Mouse (Mus musculus) hindbrain, embryonic 15.5 days (tissue): Measurements from ENCODE around the gene Pkig. TPM values are rescaled to one million over a fixed set of nuclear protein-coding genes. Genes with fewer than 3 reads are reported as not detected.
A peak's percentile ranks its signal among the peaks of the same experiment; 100 is the strongest.

Experiments used
- ATAC-seq: fragments of 200-750 bp; cut with Nextera tagmentation; 2 replicates; pipeline ENCODE4 v1.8.0; 2017; ENCODE audit warnings: low read depth, moderate number of reproducible peaks, moderate TSS enrichment; ENCODE audit not compliant: low FRiP score
- H3K27ac ChIP-seq: fragments of 300-500 bp; sonication (generic); replicated peaks from 2 replicates; pipeline ENCODE4 v1.5.1; 2015; ENCODE audit warnings: mild to moderate bottlenecking, inconsistent platforms
- H3K27me3 ChIP-seq: fragments of 300-500 bp; sonication (generic); 2 replicates; pipeline ENCODE4 v1.6.1; 2015; ENCODE audit warnings: control low read depth, inconsistent platforms
- H3K36me3 ChIP-seq: fragments of 300-500 bp; sonication (generic); 2 replicates; pipeline ENCODE4 v1.6.1; 2015; ENCODE audit warnings: control low read depth, inconsistent platforms
- H3K4me1 ChIP-seq: fragments of 300-500 bp; sonication (generic); replicated peaks from 2 replicates; pipeline ENCODE4 v1.6.1; 2015; ENCODE audit warnings: control low read depth, inconsistent platforms
- H3K4me2 ChIP-seq: fragments of 300-500 bp; sonication (generic); 2 replicates; pipeline ENCODE4 v1.6.1; 2015; ENCODE audit warnings: moderate library complexity, mild to moderate bottlenecking, inconsistent platforms
- H3K4me3 ChIP-seq: fragments of 300-500 bp; sonication (generic); 2 replicates; pipeline ENCODE4 v1.5.1; 2015; ENCODE audit warnings: mild to moderate bottlenecking, inconsistent platforms
- H3K9ac ChIP-seq: fragments of 300-500 bp; sonication (generic); 2 replicates; pipeline ENCODE4 v1.6.1; 2015; ENCODE audit warnings: inconsistent platforms
- H3K9me3 ChIP-seq: fragments of 300-500 bp; sonication (generic); 2 replicates; pipeline ENCODE4 v1.6.1; 2016; ENCODE audit warnings: control low read depth, inconsistent platforms
- WGBS: fragments of 180-500 bp; shearing (Covaris S2); methylation state at CpG from one replicate; pipeline ENCODE4 v1.1.7; 2015; 5-methylcytosine and 5-hydroxymethylcytosine counted together
- polyA plus RNA-seq: library from polyadenylated mRNA; unstranded; fragments of >200 nt; fragmentation: Nextera tagmentation; extraction: Ambion mirVana; gene quantifications from 2 replicates; pipeline ENCODE4 v1.2.1, GENCODE M21; 2015

The Pkig gene
- 109 and 115 TPM in 2 replicates for polyA plus RNA-seq

GRCm38 (mm10) chr2:163657975-163658886 is at the start of gene Pkig:
Gene Pkig (plus strand): TSS chr2:163658386.
- peak within 1 kb of the TSS; percentile 60 for H3K4me2 ChIP-seq
- under 1% methylated on average over 70 of the region's 71 CpGs for WGBS
- peak; percentile 91 for ATAC-seq
- H3K9ac ChIP-seq = peak within 1 kb of the TSS; percentile 65
- H3K9me3 ChIP-seq = no peaks in the 10 kb centered on the region
- no peaks in the 10 kb centered on the region for H3K36me3 ChIP-seq
- peaks cover 27% of the 10 kb centered on the region for H3K4me1 ChIP-seq
- H3K4me3 ChIP-seq = peak within 1 kb of the TSS; percentile 73
- H3K27me3 ChIP-seq = no peaks in the 10 kb centered on the region
- H3K27ac ChIP-seq = peak within 1 kb of the TSS; percentile 82

DNA sequence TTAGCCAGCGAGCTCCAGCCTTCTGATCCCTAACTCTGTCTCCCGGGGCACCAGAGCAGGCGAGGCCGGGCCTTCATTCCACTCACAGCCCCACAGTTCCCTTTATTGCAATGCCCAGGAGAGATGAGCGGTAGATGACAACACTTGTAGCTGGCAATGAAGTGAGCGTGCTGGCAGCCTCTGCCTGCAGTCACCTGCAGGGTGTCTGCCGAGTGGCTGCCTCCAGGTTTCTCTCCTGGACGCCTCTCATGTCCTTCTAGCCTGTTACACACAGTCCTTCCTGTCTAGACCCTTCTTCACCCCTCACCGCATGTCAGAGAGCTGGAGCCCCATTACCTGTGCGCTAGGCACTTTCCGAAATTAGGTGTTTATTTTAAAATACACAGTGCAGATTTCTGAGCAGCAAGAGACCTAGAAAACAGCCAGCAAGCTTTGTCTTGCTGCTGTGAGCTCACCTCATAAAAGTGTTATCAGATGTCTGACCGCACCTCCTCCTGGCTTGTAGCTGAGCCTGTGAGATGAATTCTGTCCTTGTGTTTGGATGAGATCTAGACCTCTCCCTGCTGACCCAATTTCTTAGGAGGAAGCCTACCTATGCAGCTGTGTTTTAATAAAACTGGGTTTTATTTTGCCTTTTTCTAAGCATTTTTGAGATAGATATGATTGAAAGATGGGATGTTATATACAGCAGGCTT is 48.8 kb upstream of the Pkig start:
- H3K4me2 ChIP-seq = no peak overlapping the region
- 88% methylated on average over 12 of the region's 12 CpGs for WGBS
- no peaks in the 10 kb centered on the region for H3K9me3 ChIP-seq
- H3K36me3 ChIP-seq = peaks cover 19% of the 10 kb centered on the region
- H3K4me1 ChIP-seq = 0 out of 2 replicates have a peak, but pooled peaks cover under 1% of the 10 kb centered on the region
- H3K9ac ChIP-seq = no peak overlapping the region
- ATAC-seq = no peak
- H3K27me3 ChIP-seq = no peaks in the 10 kb centered on the region
- no peak overlapping the region for H3K4me3 ChIP-seq
- H3K27ac ChIP-seq = no peak overlapping the region

DNA sequence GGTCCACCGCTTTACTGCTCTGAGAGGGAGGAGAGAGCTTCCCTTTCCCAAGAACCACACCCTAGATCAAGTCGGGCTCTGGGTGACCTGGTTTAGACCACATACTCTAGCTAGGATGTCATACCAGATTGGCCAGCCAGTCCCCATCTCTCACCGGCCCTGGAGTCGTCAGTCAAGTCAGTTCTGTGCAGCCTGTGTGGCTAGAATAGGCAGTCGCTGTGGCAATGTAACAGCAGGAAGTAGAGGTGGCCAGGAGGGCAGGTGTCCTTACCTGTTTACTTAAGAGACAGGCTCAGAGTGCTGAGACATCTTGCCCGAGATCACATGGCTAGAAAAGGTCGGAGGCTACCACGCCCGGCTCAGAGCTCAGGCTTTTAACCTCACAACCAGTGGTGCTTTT is 47.0 kb upstream of the Pkig start:
- H3K36me3 ChIP-seq = peaks cover 34% of the 10 kb centered on the region
- ATAC-seq = no peak
- WGBS = 88% methylated on average over 9 of the region's 9 CpGs

DNA sequence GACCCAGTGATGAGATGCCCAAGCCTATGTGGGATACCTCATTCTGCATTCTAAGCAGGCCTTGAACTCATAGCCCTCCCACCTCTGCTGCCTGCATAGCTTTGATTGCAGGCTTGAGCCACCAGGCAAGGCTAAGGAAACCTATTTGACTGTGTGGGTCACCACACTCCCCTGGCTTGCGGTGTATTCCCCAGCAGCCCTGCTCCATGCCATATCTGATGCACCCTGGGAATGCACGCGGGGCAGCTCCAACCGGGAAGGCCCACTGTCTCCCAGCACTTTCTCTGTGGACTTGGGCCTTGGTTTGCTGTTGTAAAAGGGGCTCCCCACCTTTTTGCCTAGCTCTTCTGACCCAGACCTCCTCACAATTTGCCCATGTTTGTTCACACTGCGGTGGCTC is 45.0 kb upstream of the Pkig start:
- Histone ChIP-seq H3K9me3 (no peaks in the 10 kb centered on the region), H3K4me3 (no peak overlapping the region), H3K36me3 (peaks cover 43% of the 10 kb centered on the region), H3K27me3 (no peaks in the 10 kb centered on the region), H3K27ac (no peak overlapping the region), H3K4me1 (no peaks in the 10 kb centered on the region), H3K4me2 (no peak overlapping the region), H3K9ac (no peak overlapping the region)
- WGBS = 91% methylated on average over 5 of the region's 5 CpGs
- ATAC-seq = no peak

More for the DNA sequence above, 47.0 kb upstream of the Pkig start:
- H3K4me3 ChIP-seq = no peak overlapping the region
- H3K27me3 ChIP-seq = no peaks in the 10 kb centered on the region
- H3K9ac ChIP-seq = no peak overlapping the region
- no peak overlapping the region for H3K27ac ChIP-seq
- H3K4me1 ChIP-seq = no peaks in the 10 kb centered on the region
- H3K4me2 ChIP-seq = no peak overlapping the region
- H3K9me3 ChIP-seq = no peaks in the 10 kb centered on the region

- Histone ChIP-seq H3K4me2 (no peak overlapping the region), H3K27me3 (no peaks in the 10 kb centered on the region), H3K9me3 (no peaks in the 10 kb centered on the region), H3K36me3 (peaks cover 47% of the 10 kb centered on the region), H3K4me3 (no peak overlapping the region), H3K27ac (no peak overlapping the region), H3K4me1 (no peaks in the 10 kb centered on the region), H3K9ac (no peak overlapping the region)
- WGBS = 93% methylated on average over 4 of the region's 4 CpGs
- ATAC-seq = no peak
Observed at GRCm38 (mm10) chr2:163613990-163614389, 44.2 kb upstream of the Pkig start.

DNA sequence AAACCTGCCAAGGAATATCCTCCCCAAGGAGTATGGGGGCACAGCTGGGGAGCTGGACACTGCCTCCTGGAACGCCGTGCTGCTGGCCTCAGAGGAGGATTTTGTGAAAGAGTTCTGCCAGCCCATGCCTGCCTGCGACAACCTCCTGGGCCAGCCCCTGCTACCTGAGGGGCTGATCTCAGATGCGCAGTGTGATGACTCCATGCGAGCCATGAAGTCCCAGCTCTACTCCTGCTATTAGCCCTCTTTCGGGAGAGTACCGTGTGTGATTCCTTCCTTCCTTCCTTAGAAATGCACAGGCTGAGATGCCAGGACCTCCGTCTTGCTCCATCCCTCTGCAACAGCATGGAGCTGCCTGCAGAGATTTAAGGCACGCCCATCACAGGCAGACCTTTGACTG is 42.8 kb upstream of the Pkig start:
- Histone ChIP-seq H3K9ac (no peak overlapping the region), H3K4me1 (no peaks in the 10 kb centered on the region), H3K27ac (no peak overlapping the region), H3K4me3 (no peak overlapping the region), H3K9me3 (no peaks in the 10 kb centered on the region), H3K27me3 (no peaks in the 10 kb centered on the region), H3K36me3 (peaks cover 60% of the 10 kb centered on the region), H3K4me2 (no peak overlapping the region)
- WGBS = 89% methylated on average over 9 of the region's 9 CpGs
- ATAC-seq = no peak

DNA sequence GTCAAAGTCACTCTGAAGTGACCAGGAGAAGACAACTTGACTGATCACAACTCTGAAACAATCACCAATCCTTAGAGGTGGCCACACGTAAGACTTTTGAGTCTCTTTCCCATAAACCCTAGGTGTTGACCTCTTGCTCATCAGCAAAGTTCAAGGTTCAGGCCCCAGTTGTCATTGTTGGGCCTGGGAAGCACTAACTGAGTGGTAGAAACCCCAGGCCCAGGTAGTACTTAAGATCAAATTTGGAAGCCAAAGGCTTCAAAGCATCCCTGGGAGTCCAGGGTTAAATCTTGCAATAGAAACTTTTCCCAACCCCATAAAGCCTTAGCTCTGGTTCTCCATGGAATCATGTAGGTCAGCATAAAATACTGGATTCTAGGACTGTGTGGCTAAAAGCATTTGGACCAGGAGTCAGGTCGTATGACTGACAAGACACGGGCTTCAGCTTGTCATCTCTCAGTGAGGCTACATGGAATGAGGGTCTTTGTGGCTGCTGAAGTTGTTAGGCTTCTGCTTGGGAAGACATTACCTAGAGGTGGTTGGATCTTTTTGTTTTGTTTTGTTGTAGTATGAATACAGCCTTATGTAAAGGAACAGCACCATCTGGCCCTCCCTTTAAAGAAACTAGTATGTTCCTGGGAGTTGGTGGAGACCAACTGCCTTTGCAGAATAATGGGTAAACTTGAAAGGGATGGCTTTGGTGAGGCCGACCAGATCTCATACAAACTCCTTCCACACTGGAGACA is 42.1 kb upstream of the Pkig start:
- 94% methylated on average over 4 of the region's 4 CpGs for WGBS
- Histone ChIP-seq H3K27me3 (no peaks in the 10 kb centered on the region), H3K9ac (no peak overlapping the region), H3K36me3 (peaks cover 63% of the 10 kb centered on the region), H3K4me2 (no peak overlapping the region), H3K4me1 (no peaks in the 10 kb centered on the region), H3K27ac (no peak overlapping the region), H3K4me3 (no peak overlapping the region), H3K9me3 (no peaks in the 10 kb centered on the region)
- no peak for ATAC-seq

- ATAC-seq = no peak
Observed at GRCm38 (mm10) chr2:163616652-163617227, 41.4 kb upstream of the Pkig start.

DNA sequence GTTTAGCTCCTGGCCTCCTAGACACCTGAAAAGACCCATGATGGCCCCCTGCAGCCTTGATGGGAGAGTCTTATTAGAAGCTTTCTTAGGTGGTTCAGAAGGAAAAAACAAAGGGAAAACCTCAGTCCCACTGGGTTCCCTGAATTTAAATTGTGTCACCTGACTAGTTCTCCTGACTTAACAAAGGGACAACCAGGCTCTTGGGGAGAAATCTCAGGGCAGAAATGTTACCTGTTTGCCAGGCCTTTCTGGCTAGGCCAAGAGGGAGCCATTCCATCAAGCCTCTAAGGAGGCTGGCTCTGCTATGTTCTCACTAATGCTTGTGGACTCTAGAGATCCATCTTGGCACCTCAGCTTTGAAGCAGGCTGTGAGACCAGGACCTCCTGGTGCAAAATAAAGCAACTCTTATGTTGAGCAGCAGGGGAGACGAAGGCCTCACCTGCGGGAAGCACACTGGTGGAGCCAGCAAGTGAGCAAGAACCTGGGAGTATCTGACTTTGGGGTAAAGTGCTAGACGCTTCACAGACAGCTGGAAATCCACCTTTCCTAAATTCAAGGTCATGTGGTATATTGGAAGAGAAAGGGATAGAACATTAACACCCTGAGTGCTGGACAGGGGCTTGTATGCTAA is 40.8 kb upstream of the Pkig start:
- WGBS = 76% methylated on average over 3 of the region's 3 CpGs
- Histone ChIP-seq H3K9me3 (no peaks in the 10 kb centered on the region), H3K4me1 (no peaks in the 10 kb centered on the region), H3K27me3 (no peaks in the 10 kb centered on the region), H3K4me3 (no peak overlapping the region), H3K9ac (no peak overlapping the region), H3K27ac (no peak overlapping the region), H3K4me2 (no peak overlapping the region), H3K36me3 (peaks cover 68% of the 10 kb centered on the region)
- ATAC-seq = no peak

More at GRCm38 (mm10) chr2:163616652-163617227, 41.4 kb upstream of the Pkig start:
- H3K9ac ChIP-seq = no peak overlapping the region
- H3K27ac ChIP-seq = no peak overlapping the region
- H3K36me3 ChIP-seq = peaks cover 68% of the 10 kb centered on the region
- H3K4me1 ChIP-seq = no peaks in the 10 kb centered on the region
- H3K27me3 ChIP-seq = no peaks in the 10 kb centered on the region
- no peak overlapping the region for H3K4me2 ChIP-seq
- no peak overlapping the region for H3K4me3 ChIP-seq
- 86% methylated on average over 3 of the region's 3 CpGs for WGBS
- no peaks in the 10 kb centered on the region for H3K9me3 ChIP-seq

DNA sequence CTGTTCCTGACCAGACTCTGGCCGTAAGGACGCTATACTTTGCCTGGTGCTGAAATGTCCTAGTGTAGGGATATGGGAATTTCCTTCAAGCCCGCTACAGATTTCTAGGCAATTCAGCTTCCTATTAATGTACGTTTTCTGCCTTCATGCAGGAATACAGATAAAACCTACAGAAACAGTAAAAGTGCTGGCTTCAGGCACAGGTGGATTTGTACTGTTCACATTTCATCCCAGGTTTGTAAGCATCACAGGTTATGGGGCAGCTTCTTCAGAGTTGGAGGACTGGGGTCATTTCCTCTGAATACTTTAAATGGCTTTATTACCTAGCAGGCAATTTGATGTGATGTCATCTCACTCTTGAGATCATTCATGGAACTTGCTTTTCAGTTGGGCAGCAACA is 40.3 kb upstream of the Pkig start:
- peaks cover 71% of the 10 kb centered on the region for H3K36me3 ChIP-seq

DNA sequence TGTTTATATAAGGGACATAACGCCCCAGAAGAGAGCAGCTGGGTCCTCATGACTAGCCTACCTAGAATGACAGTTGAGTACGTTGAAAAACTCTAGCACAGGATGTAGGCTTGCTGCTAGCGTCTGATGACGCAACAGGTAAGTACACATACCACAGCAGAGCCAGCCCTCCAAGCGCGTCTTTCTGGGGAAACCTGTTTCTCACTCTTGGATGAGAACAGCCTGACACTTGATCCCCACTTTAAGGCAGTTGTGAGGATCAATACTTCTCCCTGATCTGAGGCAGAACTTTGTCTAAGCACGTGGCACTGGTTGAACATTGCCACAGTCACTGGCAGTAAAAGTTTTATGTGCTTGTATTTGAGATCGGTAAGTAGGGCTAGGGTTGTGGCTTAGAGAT is 37.7 kb upstream of the Pkig start:
- Histone ChIP-seq H3K27ac (no peak overlapping the region), H3K4me1 (no peaks in the 10 kb centered on the region), H3K9ac (no peak overlapping the region), H3K4me3 (no peak overlapping the region), H3K9me3 (no peaks in the 10 kb centered on the region), H3K36me3 (peaks cover 68% of the 10 kb centered on the region), H3K4me2 (no peak overlapping the region), H3K27me3 (no peaks in the 10 kb centered on the region)
- no peak for ATAC-seq
- 91% methylated on average over 8 of the region's 8 CpGs for WGBS

More for the DNA sequence above, 40.3 kb upstream of the Pkig start:
- Histone ChIP-seq H3K9me3 (no peaks in the 10 kb centered on the region), H3K27me3 (no peaks in the 10 kb centered on the region), H3K4me1 (no peaks in the 10 kb centered on the region), H3K4me2 (no peak overlapping the region), H3K27ac (no peak overlapping the region), H3K9ac (no peak overlapping the region), H3K4me3 (no peak overlapping the region)
- WGBS = 93% methylated on average over 4 of the region's 4 CpGs
- ATAC-seq = no peak
